ENCODE assay signal across 26 mouse cellular contexts in the genomic region with DNA sequence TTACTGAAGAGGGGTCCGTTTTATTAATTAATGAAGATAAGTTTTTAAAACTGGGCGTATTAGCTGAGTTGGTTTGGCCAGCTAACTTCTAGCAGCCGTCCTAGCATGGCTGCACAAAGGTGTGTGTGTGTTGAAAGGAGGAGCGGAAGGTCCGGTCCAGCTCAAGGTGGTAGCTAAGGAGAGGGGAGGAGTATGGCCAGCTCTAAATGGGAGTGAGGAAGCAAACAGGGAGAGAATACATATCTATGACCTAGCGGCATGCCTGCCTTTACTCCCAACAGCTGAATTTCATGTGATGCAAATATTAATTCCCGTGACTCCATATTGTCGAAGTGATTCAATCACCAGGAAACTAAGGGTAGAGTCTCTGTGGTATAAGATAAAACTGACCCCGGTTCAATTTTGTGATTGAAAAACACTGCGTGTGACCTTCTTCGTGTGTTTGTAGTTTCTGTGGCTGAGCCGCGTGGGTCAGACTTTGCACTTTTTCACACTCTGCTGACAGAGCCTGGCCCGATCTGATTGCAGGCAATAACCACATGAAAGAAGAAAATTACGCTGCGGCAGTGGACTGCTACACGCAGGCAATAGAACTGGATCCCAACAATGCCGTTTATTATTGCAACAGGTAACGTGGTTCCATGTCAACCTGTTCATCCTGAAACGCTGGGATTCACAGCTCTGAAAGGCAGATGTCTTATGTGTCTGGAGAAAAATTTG. TPM values are rescaled to one million over a fixed set of nuclear protein-coding genes. Genes with fewer than 3 reads are reported as not detected.
DNase-seq lines count a peak whose midpoint lies in the region; ATAC-seq and TF ChIP-seq lines count a peak whose summit lies in the region.
"Had no signal": no experiment of that assay in that cellular context is flagged by ENCODE, and none has a peak within 500 bp of the region (broad histone marks: within the 10 kb centered on the region; RNA-seq: fewer than 3 reads in every experiment).

No protein-coding gene starts in this region.

- no peak overlapping the region for H3K9ac ChIP-seq in kidney, embryonic 16.5 days (replicated peaks; ENCODE audit: low read length)
- no peak overlapping the region for H3K9ac ChIP-seq in liver, adult 2 months (ENCODE audit: low read depth, low read length)
- H3K9ac ChIP-seq in liver, embryonic 12.5 days: no peak overlapping the region
- H3K9ac ChIP-seq: embryonic facial prominence, embryonic 13.5 days; forebrain, embryonic 12.5 days; forebrain, embryonic 15.5 days; heart, embryonic 12.5 days; heart, embryonic 15.5 days; hindbrain, embryonic 13.5 days had no signal

- no peaks in the 10 kb centered on the region for H3K4me1 ChIP-seq in kidney, adult 2 months (ENCODE audit: control insufficient read depth, insufficient read depth, low read length)
- H3K4me1 ChIP-seq in kidney, embryonic 16.5 days (ENCODE audit: insufficient read depth, low read length): peaks cover 9% of the 10 kb centered on the region
- H3K4me1 ChIP-seq in liver, adult 2 months (ENCODE audit: control insufficient read depth, insufficient read depth, low read length): peaks cover 5% of the 10 kb centered on the region; the same call in 1 of the 2 replicates
- H3K4me1 ChIP-seq in liver, embryonic 12.5 days: no peaks in the 10 kb centered on the region
- H3K4me1 ChIP-seq: embryonic facial prominence, embryonic 13.5 days; forebrain, embryonic 15.5 days; heart, embryonic 12.5 days; heart, embryonic 15.5 days; hindbrain, embryonic 13.5 days had no signal

- no peaks in the 10 kb centered on the region for H3K79me2 ChIP-seq in liver, adult 2 months (ENCODE audit: control insufficient read depth, insufficient read depth, low read length)

- H3K9me3 ChIP-seq in kidney, embryonic 16.5 days (ENCODE audit: low read length): no peaks in the 10 kb centered on the region
- H3K9me3 ChIP-seq in liver, embryonic 12.5 days (replicated peaks): no peaks in the 10 kb centered on the region
- H3K9me3 ChIP-seq: embryonic facial prominence, embryonic 10.5 days; embryonic facial prominence, embryonic 13.5 days; forebrain, embryonic 12.5 days; forebrain, embryonic 15.5 days; heart, embryonic 12.5 days; heart, embryonic 15.5 days; hindbrain, embryonic 10.5 days; hindbrain, embryonic 13.5 days had no signal

- peak; percentile 43 for DNase-seq in kidney, adult 2 months
- peak; percentile 52 for DNase-seq in liver, adult 2 months (ENCODE audit: extremely low read depth, low read depth, low spot score)
- DNase-seq in natural killer cell, adult 2 months (ENCODE audit: low spot score in 2 of 2): peak; percentile 25 to 34
- DNase-seq in layer of hippocampus, postnatal 25 days (ENCODE audit: extremely low spot score in 1 of 2, low spot score in 1 of 2): no peak
- no peak for DNase-seq in cerebellum, adult 18-20 months
- DNase-seq: adrenal gland, adult 8-10 months; adrenal gland, postnatal 25 days; cerebellum, adult 2 months; cerebellum, adult 9-11 months; cerebellum, postnatal 25 days; gastrocnemius, postnatal 25 days; heart, adult 18-20 months; heart, postnatal 10 days; heart, postnatal 36 days had no signal

- 63% methylated on average over 20 of the region's 20 CpGs for WGBS in kidney, adult 2 months
- 75% methylated on average over 20 of the region's 20 CpGs for WGBS in kidney, embryonic 16.5 days
- 52% methylated on average over 20 of the region's 20 CpGs for WGBS in liver, adult 2 months
- 75% methylated on average over 20 of the region's 20 CpGs for WGBS in liver, embryonic 12.5 days (ENCODE audit: insufficient replicate concordance)

- H3K27me3 ChIP-seq in kidney, adult 2 months (replicated peaks; ENCODE audit: control insufficient read depth, insufficient read depth, low read length): no peaks in the 10 kb centered on the region
- H3K27me3 ChIP-seq in kidney, embryonic 16.5 days (ENCODE audit: insufficient read depth, low read length): no peaks in the 10 kb centered on the region
- no peaks in the 10 kb centered on the region for H3K27me3 ChIP-seq in liver, adult 2 months (ENCODE audit: control insufficient read depth, insufficient read depth, low read length)
- H3K27me3 ChIP-seq in liver, embryonic 12.5 days (replicated peaks): no peaks in the 10 kb centered on the region
- H3K27me3 ChIP-seq: embryonic facial prominence, embryonic 13.5 days; forebrain, embryonic 12.5 days; forebrain, embryonic 15.5 days; heart, embryonic 12.5 days; heart, embryonic 15.5 days; hindbrain, embryonic 13.5 days had no signal

- no peaks in the 10 kb centered on the region for H3K36me3 ChIP-seq in kidney, adult 2 months (ENCODE audit: control insufficient read depth, insufficient read depth, low read length)
- no peaks in the 10 kb centered on the region for H3K36me3 ChIP-seq in kidney, embryonic 16.5 days (ENCODE audit: insufficient read depth, low read length)
- H3K36me3 ChIP-seq in liver, adult 2 months (ENCODE audit: control insufficient read depth, insufficient read depth, low read length): peaks cover 5% of the 10 kb centered on the region
- no peaks in the 10 kb centered on the region for H3K36me3 ChIP-seq in liver, embryonic 12.5 days
- H3K36me3 ChIP-seq: heart, embryonic 12.5 days; heart, embryonic 15.5 days had no signal

- TF ChIP-seq POLR2A in kidney, adult 2 months (IDR thresholded peaks at IDR 0.05; ENCODE audit: low read depth, low read length): no peak
- no peak for TF ChIP-seq POLR2A in liver, adult 2 months (IDR thresholded peaks at IDR 0.05; ENCODE audit: extremely low read depth, insufficient read depth, low read length)

- no peak for ATAC-seq in kidney, embryonic 16.5 days (ENCODE audit: low FRiP score, low TSS enrichment)
- ATAC-seq in liver, embryonic 12.5 days: no peak
- ATAC-seq: activated CD4-positive, CD25-positive, alpha-beta regulatory T cell, adult 4 months; forebrain, embryonic 15.5 days had no signal

- H3K4me2 ChIP-seq in kidney, embryonic 16.5 days (replicated peaks; ENCODE audit: low read depth, low read length): no peak overlapping the region
- H3K4me2 ChIP-seq in liver, embryonic 12.5 days: no peak overlapping the region
- H3K4me2 ChIP-seq: embryonic facial prominence, embryonic 13.5 days; forebrain, embryonic 12.5 days; forebrain, embryonic 15.5 days; heart, embryonic 12.5 days; heart, embryonic 15.5 days; hindbrain, embryonic 13.5 days had no signal

- no peak for TF ChIP-seq CTCF in kidney, adult 2 months (conservative IDR thresholded peaks at IDR 0.05; ENCODE audit: insufficient read depth, insufficient read length, low read depth, low read length)
- no peak for TF ChIP-seq CTCF in liver, adult 2 months (IDR thresholded peaks at IDR 0.05; ENCODE audit: low read depth, low read length)

- H3K4me3 ChIP-seq in kidney, adult 2 months (ENCODE audit: insufficient read depth, low read depth, low read length): no peak overlapping the region
- H3K4me3 ChIP-seq in kidney, embryonic 16.5 days (ENCODE audit: low read length): no peak overlapping the region
- H3K4me3 ChIP-seq in liver, adult 2 months (ENCODE audit: insufficient read depth, low read depth, low read length): no peak overlapping the region
- no peak overlapping the region for H3K4me3 ChIP-seq in liver, embryonic 12.5 days
- H3K4me3 ChIP-seq: embryonic facial prominence, embryonic 10.5 days; embryonic facial prominence, embryonic 13.5 days; erythroblast, embryonic 14.5 days; forebrain, embryonic 12.5 days; forebrain, embryonic 15.5 days; heart, embryonic 12.5 days; heart, embryonic 15.5 days; hindbrain, embryonic 10.5 days; hindbrain, embryonic 13.5 days had no signal

- H3K27ac ChIP-seq in kidney, adult 2 months (ENCODE audit: insufficient read depth, low read depth, low read length): no peak overlapping the region
- H3K27ac ChIP-seq in kidney, embryonic 16.5 days (ENCODE audit: low read length): no peak overlapping the region
- H3K27ac ChIP-seq in liver, adult 2 months (replicated peaks; ENCODE audit: insufficient read depth, low read depth, low read length): no peak overlapping the region
- no peak overlapping the region for H3K27ac ChIP-seq in liver, embryonic 12.5 days
- H3K27ac ChIP-seq: embryonic facial prominence, embryonic 10.5 days; embryonic facial prominence, embryonic 13.5 days; forebrain, embryonic 12.5 days; forebrain, embryonic 15.5 days; heart, embryonic 15.5 days; hindbrain, embryonic 10.5 days; hindbrain, embryonic 13.5 days had no signal

RNA-seq across cellular contexts. Expression of gene Sgtb, which starts 14.3 kb away (rescaled TPM):
- 1.1 and 1.3 TPM in 2 replicates for polyA plus RNA-seq in kidney, adult 2 months (2012; rRNA removed)
- polyA plus RNA-seq in kidney, embryonic 16.5 days (2015; fragmentation: Nextera tagmentation; extraction: Ambion mirVana): 6.7 and 7.1 TPM in 2 replicates
- 2.1 and 3.2 TPM in 2 replicates for total RNA-seq in liver, adult 2 months (2014; rRNA removed)
- polyA plus RNA-seq in liver, adult 2 months (2012; rRNA removed): 0.34 and 0.51 TPM in 2 replicates
- polyA plus RNA-seq in liver, embryonic 12.5 days (2016; fragmentation: Nextera tagmentation; extraction: Ambion mirVana): 1.1 TPM in 2 replicates
- total RNA-seq in layer of hippocampus, postnatal 25 days (2021): 10 to 100 TPM; 75.2 to 79.9 TPM
- polyA plus RNA-seq: erythroblast, embryonic 14.5 days had no signal

RNA-seq across cellular contexts. Expression of gene Nln, which starts 14.4 kb away (rescaled TPM):
- 10.7 and 11.3 TPM in 2 replicates for polyA plus RNA-seq in kidney, adult 2 months (2012; rRNA removed)
- 19.7 and 20.5 TPM in 2 replicates for polyA plus RNA-seq in kidney, embryonic 16.5 days (2015; fragmentation: Nextera tagmentation; extraction: Ambion mirVana)
- 33.9 and 39.0 TPM in 2 replicates for total RNA-seq in liver, adult 2 months (2014; rRNA removed)
- 9.1 and 9.8 TPM in 2 replicates for polyA plus RNA-seq in liver, adult 2 months (2012; rRNA removed)
- 13.1 and 14.6 TPM in 2 replicates for polyA plus RNA-seq in liver, embryonic 12.5 days (2016; fragmentation: Nextera tagmentation; extraction: Ambion mirVana)
- 10 to 100 TPM; 23.0 to 24.7 TPM for total RNA-seq in layer of hippocampus, postnatal 25 days (2021)

RNA-seq across cellular contexts. Expression of gene Trappc13, which starts 54.4 kb away (rescaled TPM):
- polyA plus RNA-seq in kidney, adult 2 months (2012; rRNA removed): 10.3 and 12.1 TPM in 2 replicates
- 60.5 and 62.7 TPM in 2 replicates for polyA plus RNA-seq in kidney, embryonic 16.5 days (2015; fragmentation: Nextera tagmentation; extraction: Ambion mirVana)
- 23.6 and 26.3 TPM in 2 replicates for total RNA-seq in liver, adult 2 months (2014; rRNA removed)
- polyA plus RNA-seq in liver, adult 2 months (2012; rRNA removed): 4.6 and 6.3 TPM in 2 replicates
- 39.5 and 42.6 TPM in 2 replicates for polyA plus RNA-seq in liver, embryonic 12.5 days (2016; fragmentation: Nextera tagmentation; extraction: Ambion mirVana)
- total RNA-seq in layer of hippocampus, postnatal 25 days (2021): 10 to 100 TPM; 48.7 to 55.5 TPM

RNA-seq across cellular contexts. Expression of gene Trim23, which starts 54.8 kb away (rescaled TPM):
- 2.8 and 4.0 TPM in 2 replicates for polyA plus RNA-seq in kidney, adult 2 months (2012; rRNA removed)
- polyA plus RNA-seq in kidney, embryonic 16.5 days (2015; fragmentation: Nextera tagmentation; extraction: Ambion mirVana): 19.7 and 21.2 TPM in 2 replicates
- total RNA-seq in liver, adult 2 months (2014; rRNA removed): 14.4 and 19.5 TPM in 2 replicates
- polyA plus RNA-seq in liver, adult 2 months (2012; rRNA removed): 1.3 and 1.7 TPM in 2 replicates
- 10.6 and 11.4 TPM in 2 replicates for polyA plus RNA-seq in liver, embryonic 12.5 days (2016; fragmentation: Nextera tagmentation; extraction: Ambion mirVana)
- total RNA-seq in layer of hippocampus, postnatal 25 days (2021): 10 to 100 TPM; 57.5 to 59.5 TPM

Comparison
In these comparisons a context has a peak if more than half of its experiments do, and no peak if none do; other contexts are left out.
1. DNase-seq: peak in kidney, adult 2 months (single experiment), liver, adult 2 months (single experiment) and natural killer cell, adult 2 months (2 of 2); none in layer of hippocampus, postnatal 25 days (0 of 2) and cerebellum, adult 18-20 months (0 of 2).